In genomic region chr9:83609422-83610297, GRCm38 (mm10) we compare ENCODE assay signal across 9 mouse cellular contexts.
A peak's percentile ranks its signal among the peaks of the same experiment; 100 is the strongest.
DNase-seq lines count a peak whose midpoint lies in the region; ATAC-seq and TF ChIP-seq lines count a peak whose summit lies in the region.
"Had no signal": no experiment of that assay in that cellular context is flagged by ENCODE, and none has a peak within 500 bp of the region (broad histone marks: within the 10 kb centered on the region; RNA-seq: fewer than 3 reads in every experiment).

No protein-coding gene starts in this region.

- no peaks in the 10 kb centered on the region for H3K9me3 ChIP-seq in ES-Bruce4 (replicated peaks; ENCODE audit: control insufficient read depth, insufficient read depth, low read length, poor library complexity, severe bottlenecking)
- H3K9me3 ChIP-seq in forebrain, embryonic 10.5 days: no peaks in the 10 kb centered on the region
- H3K9me3 ChIP-seq in lung, embryonic 16.5 days (ENCODE audit: control insufficient read depth, low read length): no peaks in the 10 kb centered on the region
- H3K9me3 ChIP-seq: lung, embryonic 15.5 days had no signal

- no peak for TF ChIP-seq EP300 in ES-Bruce4 (IDR thresholded peaks at IDR 0.05; ENCODE audit: insufficient read depth, low read depth, low read length)

- H3K4me2 ChIP-seq in lung, embryonic 16.5 days (ENCODE audit: low read depth, low read length): no peak overlapping the region
- H3K4me2 ChIP-seq: lung, embryonic 15.5 days had no signal

- H3K27me3 ChIP-seq in ES-Bruce4 (ENCODE audit: control insufficient read depth, insufficient read depth, low read length, poor library complexity, severe bottlenecking): no peaks in the 10 kb centered on the region
- H3K27me3 ChIP-seq in forebrain, embryonic 10.5 days (ENCODE audit: poor library complexity, severe bottlenecking): no peaks in the 10 kb centered on the region
- no peaks in the 10 kb centered on the region for H3K27me3 ChIP-seq in lung, embryonic 16.5 days (ENCODE audit: control insufficient read depth, insufficient read depth, low read depth, low read length)
- H3K27me3 ChIP-seq: lung, embryonic 15.5 days had no signal

- no peak for TF ChIP-seq POLR2A in ES-Bruce4 (IDR thresholded peaks at IDR 0.05; ENCODE audit: insufficient read depth, low read length)

- ATAC-seq in lung, embryonic 16.5 days (ENCODE audit: low read depth): peak; percentile 59

- no peak overlapping the region for H3K27ac ChIP-seq in ES-Bruce4 (ENCODE audit: insufficient read depth, low read length)
- no peak overlapping the region for H3K27ac ChIP-seq in forebrain, embryonic 10.5 days
- H3K27ac ChIP-seq in lung, embryonic 16.5 days (ENCODE audit: low read length): no peak overlapping the region
- H3K27ac ChIP-seq: lung, embryonic 15.5 days had no signal

- no peaks in the 10 kb centered on the region for H3K36me3 ChIP-seq in ES-Bruce4 (ENCODE audit: control insufficient read depth, insufficient read depth, low read length, poor library complexity, severe bottlenecking)
- no peaks in the 10 kb centered on the region for H3K36me3 ChIP-seq in forebrain, embryonic 10.5 days (replicated peaks)
- H3K36me3 ChIP-seq in lung, embryonic 16.5 days (ENCODE audit: control insufficient read depth, insufficient read depth, low read length): no peaks in the 10 kb centered on the region
- H3K36me3 ChIP-seq: lung, embryonic 15.5 days had no signal

- peak; percentile 61 for TF ChIP-seq CTCF in ES-Bruce4 (IDR thresholded peaks at IDR 0.05; ENCODE audit: low read depth, low read length)

- no peaks in the 10 kb centered on the region for H3K4me1 ChIP-seq in ES-Bruce4 (ENCODE audit: control insufficient read depth, insufficient read depth, low read length)
- peaks cover 56% of the 10 kb centered on the region for H3K4me1 ChIP-seq in forebrain, embryonic 10.5 days
- H3K4me1 ChIP-seq in lung, embryonic 16.5 days (replicated peaks; ENCODE audit: control insufficient read depth, insufficient read depth, low read length): peaks cover 10% of the 10 kb centered on the region

- 50% methylated on average over 9 of the region's 9 CpGs for WGBS in forebrain, embryonic 10.5 days
- 39% methylated on average over 9 of the region's 9 CpGs for WGBS in lung, embryonic 16.5 days

- DNase-seq in brain, embryonic 18.5 days (ENCODE audit: low read depth, low spot score): peak; percentile 81
- peak; percentile 85 for DNase-seq in forebrain, embryonic 10.5 days (ENCODE audit: extremely low spot score, low spot score)
- DNase-seq in heart, postnatal 36 days: peak; percentile 73 to 80
- DNase-seq in layer of hippocampus, adult 11-12 months (ENCODE audit: low spot score): peak; percentile 85
- DNase-seq in retina, adult 2 months (ENCODE audit: low read depth, low spot score): peak; percentile 80
- DNase-seq in thymus, postnatal 25 days: peak; percentile 68

- H3K9ac ChIP-seq in ES-Bruce4 (ENCODE audit: low read depth, poor library complexity, severe bottlenecking): no peak overlapping the region
- no peak overlapping the region for H3K9ac ChIP-seq in lung, embryonic 16.5 days (ENCODE audit: low read length)
- H3K9ac ChIP-seq: lung, embryonic 15.5 days had no signal

- no peak overlapping the region for H3K4me3 ChIP-seq in ES-Bruce4 (ENCODE audit: low read depth, low read length)
- H3K4me3 ChIP-seq in forebrain, embryonic 10.5 days: no peak overlapping the region
- H3K4me3 ChIP-seq in lung, embryonic 16.5 days (ENCODE audit: low read length): no peak overlapping the region
- H3K4me3 ChIP-seq: lung, embryonic 15.5 days had no signal

- intact Hi-C loops in heart, postnatal 36 days (cut with DNase I): loop anchor here (1.0 to 5.0 kb wide), 5 partner anchors 67 to 242 kb away; no protein-coding TSS in a partner anchor
